Mouse (Mus musculus): ENCODE results near the gene Flcn. TPM values are rescaled to one million over a fixed set of nuclear protein-coding genes. Genes with fewer than 3 reads are reported as not detected.
A peak's percentile ranks its signal among the peaks of the same experiment; 100 is the strongest.

Flcn gene
- polyA plus RNA-seq, 1 experiment from 2014 or later, result 30.6 TPM

- 1% methylated on average over 15 of the region's 15 CpGs for WGBS
- Histone ChIP-seq H3K9me3 (replicated peaks; ENCODE audit: low read length) (no peaks in the 10 kb centered on the region), H3K27me3 (ENCODE audit: insufficient read depth, low read length) (no peaks in the 10 kb centered on the region), H3K27ac (peak overlapping the region; percentile 95), H3K36me3 (ENCODE audit: insufficient read depth, low read length) (peaks cover 27% of the 10 kb centered on the region), H3K4me2 (ENCODE audit: low read length) (peak overlapping the region; percentile 85), H3K4me1 (replicated peaks; ENCODE audit: insufficient read depth, low read length) (peaks cover 8% of the 10 kb centered on the region), H3K4me3 (replicated peaks; ENCODE audit: low read depth, low read length) (peak overlapping the region; percentile 77), H3K9ac (ENCODE audit: low read depth, low read length) (peak overlapping the region; percentile 90)
- no peak for TF ChIP-seq CTCF (IDR thresholded peaks at IDR 0.05; ENCODE audit: low read depth)
- ATAC-seq (replicated peaks; ENCODE audit: low FRiP score, low read depth) (peak; percentile 25), DNase-seq (ENCODE audit: low spot score) (peak; percentile 75)
Observed at GRCm38 (mm10) chr11:59809071-59809669, 646 bp downstream of the Flcn start.

GRCm38 (mm10) chr11:59808170-59808960, 1.5 kb downstream of the Flcn start:
- Histone ChIP-seq H3K9ac (ENCODE audit: low read depth, low read length) (peak overlapping the region; percentile 90; the same call in 1 of the 2 replicates), H3K4me2 (ENCODE audit: low read length) (peak overlapping the region; percentile 85), H3K4me3 (replicated peaks; ENCODE audit: low read depth, low read length) (peak overlapping the region; percentile 77), H3K27me3 (ENCODE audit: insufficient read depth, low read length) (no peaks in the 10 kb centered on the region), H3K36me3 (ENCODE audit: insufficient read depth, low read length) (peaks cover 33% of the 10 kb centered on the region), H3K4me1 (replicated peaks; ENCODE audit: insufficient read depth, low read length) (peaks cover 8% of the 10 kb centered on the region), H3K9me3 (replicated peaks; ENCODE audit: low read length) (no peaks in the 10 kb centered on the region), H3K27ac (peak overlapping the region; percentile 25; the same call in 1 of the 2 replicates)
- WGBS, result 69% methylated on average over 14 of the region's 14 CpGs
- peak; percentile 40 for TF ChIP-seq CTCF (IDR thresholded peaks at IDR 0.05; ENCODE audit: low read depth)
- no peak for ATAC-seq (replicated peaks; ENCODE audit: low FRiP score, low read depth)
- DNase-seq (ENCODE audit: low spot score), result no peak

DNA sequence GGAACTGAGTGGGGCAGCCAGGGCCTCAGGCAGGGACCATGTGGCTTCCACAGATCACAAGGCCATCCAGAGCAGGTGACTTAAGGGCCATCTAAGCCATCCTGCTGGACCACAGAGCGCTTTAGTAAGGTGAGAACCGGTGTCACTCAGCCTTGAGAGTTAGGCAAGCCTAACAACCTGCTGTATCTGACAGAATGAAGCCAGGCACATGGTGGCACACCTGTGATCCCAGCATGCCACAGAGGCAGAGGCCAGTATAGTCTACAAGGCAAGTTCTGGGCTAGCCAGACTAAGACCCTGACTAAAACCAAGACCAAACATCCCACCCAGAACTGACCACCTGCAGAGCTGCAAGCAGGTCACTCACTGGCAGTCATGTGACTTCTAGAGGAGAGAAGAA, 4.2 kb downstream of the Flcn start:
- H3K27ac ChIP-seq, result no peak overlapping the region
- H3K36me3 ChIP-seq (ENCODE audit: insufficient read depth, low read length), result peaks cover 57% of the 10 kb centered on the region
- no peaks in the 10 kb centered on the region for H3K9me3 ChIP-seq (replicated peaks; ENCODE audit: low read length)
- 95% methylated on average over 2 of the region's 2 CpGs for WGBS
- H3K27me3 ChIP-seq (ENCODE audit: insufficient read depth, low read length), result no peaks in the 10 kb centered on the region
- no peak for DNase-seq (ENCODE audit: low spot score)
- no peak overlapping the region for H3K4me3 ChIP-seq (replicated peaks; ENCODE audit: low read depth, low read length)
- H3K9ac ChIP-seq (ENCODE audit: low read depth, low read length), result no peak overlapping the region
- no peak overlapping the region for H3K4me2 ChIP-seq (ENCODE audit: low read length)
- H3K4me1 ChIP-seq (replicated peaks; ENCODE audit: insufficient read depth, low read length), result peaks cover 8% of the 10 kb centered on the region
- no peak for ATAC-seq (replicated peaks; ENCODE audit: low FRiP score, low read depth)
- no peak for TF ChIP-seq CTCF (IDR thresholded peaks at IDR 0.05; ENCODE audit: low read depth)

GRCm38 (mm10) chr11:59805256-59805655, 4.6 kb downstream of the Flcn start:
- no peak for TF ChIP-seq CTCF (IDR thresholded peaks at IDR 0.05; ENCODE audit: low read depth)
- Histone ChIP-seq H3K9me3 (replicated peaks; ENCODE audit: low read length) (no peaks in the 10 kb centered on the region), H3K4me3 (replicated peaks; ENCODE audit: low read depth, low read length) (no peak overlapping the region), H3K9ac (ENCODE audit: low read depth, low read length) (no peak overlapping the region), H3K4me1 (replicated peaks; ENCODE audit: insufficient read depth, low read length) (peaks cover 8% of the 10 kb centered on the region), H3K4me2 (ENCODE audit: low read length) (no peak overlapping the region), H3K27me3 (ENCODE audit: insufficient read depth, low read length) (no peaks in the 10 kb centered on the region), H3K27ac (no peak overlapping the region), H3K36me3 (ENCODE audit: insufficient read depth, low read length) (peaks cover 61% of the 10 kb centered on the region)
- ATAC-seq (replicated peaks; ENCODE audit: low FRiP score, low read depth) (no peak), DNase-seq (ENCODE audit: low spot score) (no peak)
- WGBS, result 91% methylated on average over 1 of the region's 1 CpGs

DNA sequence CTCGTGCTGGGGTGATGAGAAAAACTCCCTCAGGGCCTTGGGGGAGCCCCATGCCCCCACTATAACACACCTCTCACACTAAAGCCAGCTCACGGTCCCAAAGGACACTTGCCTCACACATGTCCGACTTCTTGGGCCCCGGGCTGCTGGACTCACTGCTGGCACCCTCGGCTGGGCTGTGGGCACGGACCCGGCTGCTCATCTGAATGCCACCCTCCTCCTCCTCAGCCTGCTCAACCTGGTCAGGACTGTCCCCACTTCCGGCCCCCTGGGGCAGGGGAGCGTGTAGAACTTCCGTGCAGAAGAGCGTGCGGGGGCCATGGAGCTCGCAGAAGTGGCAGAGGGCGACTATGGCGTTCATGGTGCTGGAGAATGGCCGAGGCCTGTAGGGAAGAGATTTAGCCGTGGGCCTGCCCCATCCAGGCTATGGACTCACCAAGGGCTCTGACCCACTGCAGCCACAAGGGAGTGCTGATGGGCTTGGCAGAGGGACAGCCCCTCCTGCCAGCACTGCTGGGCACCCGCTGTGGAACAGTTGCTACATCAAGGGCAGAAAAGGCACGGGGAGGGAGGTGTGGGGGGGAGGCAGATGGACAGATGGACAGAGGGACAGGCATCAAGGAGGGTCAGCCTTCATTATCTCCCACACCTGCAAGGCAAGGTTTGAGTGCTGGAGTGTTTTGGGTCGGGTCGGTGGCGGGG, 5.3 kb downstream of the Flcn start:
- H3K9ac ChIP-seq (ENCODE audit: low read depth, low read length), result no peak overlapping the region
- no peak overlapping the region for H3K27ac ChIP-seq
- peaks cover 67% of the 10 kb centered on the region for H3K36me3 ChIP-seq (ENCODE audit: insufficient read depth, low read length)
- no peaks in the 10 kb centered on the region for H3K27me3 ChIP-seq (ENCODE audit: insufficient read depth, low read length)
- H3K9me3 ChIP-seq (replicated peaks; ENCODE audit: low read length), result no peaks in the 10 kb centered on the region
- no peak overlapping the region for H3K4me2 ChIP-seq (ENCODE audit: low read length)
- ATAC-seq (replicated peaks; ENCODE audit: low FRiP score, low read depth) (no peak), DNase-seq (ENCODE audit: low spot score) (no peak)
- 86% methylated on average over 22 of the region's 22 CpGs for WGBS
- H3K4me1 ChIP-seq (replicated peaks; ENCODE audit: insufficient read depth, low read length), result peaks cover 8% of the 10 kb centered on the region
- no peak for TF ChIP-seq CTCF (IDR thresholded peaks at IDR 0.05; ENCODE audit: low read depth)
- H3K4me3 ChIP-seq (replicated peaks; ENCODE audit: low read depth, low read length), result no peak overlapping the region

GRCm38 (mm10) chr11:59803516-59803915, 6.3 kb downstream of the Flcn start:
- H3K9me3 ChIP-seq (replicated peaks; ENCODE audit: low read length), result no peaks in the 10 kb centered on the region
- 81% methylated on average over 14 of the region's 14 CpGs for WGBS
- no peak overlapping the region for H3K4me3 ChIP-seq (replicated peaks; ENCODE audit: low read depth, low read length)
- no peak for TF ChIP-seq CTCF (IDR thresholded peaks at IDR 0.05; ENCODE audit: low read depth)
- no peak overlapping the region for H3K4me2 ChIP-seq (ENCODE audit: low read length)
- peaks cover 77% of the 10 kb centered on the region for H3K36me3 ChIP-seq (ENCODE audit: insufficient read depth, low read length)
- peaks cover 1% of the 10 kb centered on the region for H3K4me1 ChIP-seq (replicated peaks; ENCODE audit: insufficient read depth, low read length)
- no peaks in the 10 kb centered on the region for H3K27me3 ChIP-seq (ENCODE audit: insufficient read depth, low read length)
- H3K9ac ChIP-seq (ENCODE audit: low read depth, low read length), result no peak overlapping the region
- DNase-seq (ENCODE audit: low spot score), result no peak
- H3K27ac ChIP-seq, result no peak overlapping the region
- ATAC-seq (replicated peaks; ENCODE audit: low FRiP score, low read depth), result no peak

Data from kidney, postnatal 0 days (tissue).